Mouse (Mus musculus) kidney, postnatal 25 days (tissue): ENCODE data around the gene Dennd2a.

Source experiments
- DNase-seq, 2 experiments: peaks; one replicate each; pipeline ENCODE4 v3.0.0; 2021; ENCODE audit warnings: mixed read lengths in 2 of 2

Gene Dennd2a

DNA sequence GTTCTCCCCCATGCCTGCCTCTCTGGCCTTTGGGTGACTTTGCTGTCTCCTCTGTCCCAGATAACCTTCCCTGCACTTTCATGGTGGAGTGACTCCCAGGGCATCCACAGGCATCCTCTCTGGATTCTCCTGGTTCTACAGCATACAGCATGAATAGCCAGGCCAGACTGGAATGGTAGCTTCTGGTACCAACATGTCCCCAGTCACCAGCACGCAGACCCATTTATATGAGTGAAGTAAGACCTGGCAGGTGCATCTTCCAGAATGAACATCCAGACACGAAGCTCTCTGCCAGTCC lies 2.1 kb downstream of the Dennd2a start:
- DNase-seq: no peak

DNA sequence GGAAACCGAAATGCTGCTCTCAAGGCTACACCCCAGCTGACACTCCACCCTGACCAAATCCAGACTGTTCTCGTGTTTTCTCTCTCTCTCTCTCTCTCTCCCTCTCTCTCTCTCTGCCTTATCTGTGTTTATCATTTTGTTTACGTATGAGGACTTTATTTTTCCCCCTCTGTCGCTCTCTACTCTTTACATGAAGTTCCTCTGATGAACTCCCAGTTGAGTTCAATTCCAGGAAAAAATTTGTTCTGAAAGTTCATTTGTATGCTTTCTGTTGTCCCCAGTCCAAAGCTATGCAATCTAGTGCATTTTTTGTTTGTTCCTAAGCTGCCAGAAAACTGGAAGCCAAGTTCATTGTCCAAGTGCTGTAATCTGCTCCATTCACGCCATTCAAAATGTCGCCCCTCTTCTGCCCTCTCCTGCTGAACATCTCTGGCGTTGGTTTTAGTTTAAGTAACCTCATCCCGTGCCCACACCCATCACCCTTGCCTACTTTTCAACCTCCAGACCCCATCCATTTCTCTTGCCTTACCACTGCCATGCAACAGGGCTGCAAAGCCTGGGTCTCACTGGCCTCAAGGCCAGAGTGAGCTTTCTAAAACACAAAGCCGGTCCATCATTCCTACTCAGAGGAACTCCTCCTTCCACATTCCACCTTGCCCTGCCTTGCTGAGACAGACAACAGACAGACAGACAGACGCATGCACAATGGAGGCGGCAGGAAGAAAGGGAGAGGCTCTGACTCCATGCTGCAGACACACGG lies 2.6 kb downstream of the Dennd2a start:
- DNase-seq: no peak

DNA sequence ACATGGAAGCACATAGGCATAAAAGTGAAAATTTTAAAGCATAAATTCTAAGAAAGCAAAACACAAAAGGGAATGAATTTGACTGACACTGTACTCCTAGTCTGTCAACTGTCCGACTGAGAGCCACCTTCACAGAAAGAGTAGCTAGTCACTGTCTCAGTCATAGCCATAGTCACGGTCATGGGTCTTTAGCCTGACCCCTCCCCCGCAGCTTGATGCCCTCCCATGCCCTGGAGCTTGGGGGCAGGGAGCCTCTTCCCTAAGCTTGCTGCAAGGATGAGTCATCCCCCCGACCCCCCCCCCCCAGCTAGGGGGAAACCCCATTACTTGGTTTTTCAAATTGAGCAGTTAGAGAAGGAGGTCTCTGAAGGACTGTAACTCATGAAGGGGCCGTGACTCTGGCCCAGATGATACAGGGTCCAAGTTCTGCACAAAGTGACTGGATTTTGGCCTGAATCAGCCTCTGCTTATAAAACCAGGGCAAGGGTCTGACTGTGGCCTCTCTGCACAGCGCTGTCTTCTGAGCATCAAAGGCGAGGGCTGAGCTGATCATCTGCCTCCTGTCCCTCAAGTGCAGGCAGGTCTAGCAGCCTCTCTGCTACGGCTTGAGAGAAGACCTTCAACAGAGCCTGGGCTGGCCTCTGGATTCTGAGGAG lies 5.6 kb downstream of the Dennd2a start:
- DNase-seq: no peak

DNA sequence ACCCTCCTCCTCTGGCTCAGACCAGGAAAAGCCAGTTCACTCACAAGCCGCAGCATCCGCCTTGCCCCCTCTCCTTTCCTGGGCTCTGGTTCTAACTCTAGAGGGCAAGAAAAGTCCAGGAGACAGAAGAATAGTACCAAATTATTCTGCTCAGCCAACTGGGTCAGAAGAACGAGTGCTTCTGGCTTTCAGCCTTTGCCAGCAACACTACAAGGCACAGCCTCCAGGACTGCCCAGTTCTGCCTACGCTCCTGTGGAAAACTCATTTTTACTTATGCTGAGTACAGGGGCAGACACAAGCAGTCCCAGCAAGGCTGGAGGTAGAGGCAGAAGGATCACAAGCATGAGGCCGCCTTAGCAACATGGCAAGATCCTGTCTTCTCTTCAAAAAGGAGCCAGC lies 9.6 kb downstream of the Dennd2a start:
- no peak for DNase-seq

DNA sequence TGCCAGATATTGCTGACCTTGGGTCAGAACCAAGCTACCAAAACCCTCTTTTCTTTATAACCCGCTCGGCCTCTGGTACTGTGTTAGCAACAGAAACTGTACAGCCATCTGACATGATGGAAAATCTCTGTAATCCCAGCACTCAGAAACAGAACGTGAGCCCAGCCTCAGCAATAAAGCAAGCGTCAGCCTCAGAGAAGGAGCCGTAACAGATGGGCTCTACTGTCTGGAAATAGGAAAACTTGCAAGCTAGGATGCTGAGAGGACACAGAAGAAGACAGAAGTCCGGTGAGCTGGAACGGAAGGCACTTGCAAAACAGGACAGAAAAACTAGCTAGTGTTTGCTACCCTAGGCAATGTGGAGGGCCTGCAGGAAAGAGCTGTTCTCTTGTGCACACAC lies 12.2 kb downstream of the Dennd2a start:
- DNase-seq: no peak

DNA sequence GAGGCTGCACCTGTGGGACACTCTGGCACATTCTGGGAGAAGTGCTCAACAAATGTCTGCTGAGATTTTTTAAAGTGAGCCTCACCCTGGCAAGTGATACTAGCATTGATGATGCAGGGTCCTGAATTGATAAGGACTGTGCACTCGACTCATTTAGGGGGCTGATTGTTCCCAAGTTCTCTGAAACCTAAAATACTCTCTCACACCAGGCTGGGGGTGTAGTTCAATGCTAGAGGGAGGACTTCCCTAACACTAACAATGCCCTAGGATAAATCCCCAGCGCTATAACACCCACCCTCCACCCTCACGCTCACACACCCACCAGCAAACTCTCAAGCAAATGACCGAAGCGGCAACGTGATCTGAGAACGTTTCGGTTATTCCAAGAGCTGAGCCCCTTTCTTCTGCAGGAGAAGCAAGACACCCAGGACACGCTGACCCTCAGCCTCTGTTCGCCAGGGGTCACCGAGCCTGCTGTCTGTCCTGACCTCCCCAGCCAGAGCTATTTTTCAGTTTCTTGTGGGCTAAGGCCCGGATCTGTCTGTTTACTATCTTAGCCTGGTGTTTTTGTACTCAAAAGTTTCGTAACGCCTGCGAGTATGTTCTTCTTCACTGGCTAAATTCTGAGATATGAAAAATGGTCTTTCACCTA lies 13.8 kb downstream of the Dennd2a start:
- peak; percentile 27 to 67 for DNase-seq

DNA sequence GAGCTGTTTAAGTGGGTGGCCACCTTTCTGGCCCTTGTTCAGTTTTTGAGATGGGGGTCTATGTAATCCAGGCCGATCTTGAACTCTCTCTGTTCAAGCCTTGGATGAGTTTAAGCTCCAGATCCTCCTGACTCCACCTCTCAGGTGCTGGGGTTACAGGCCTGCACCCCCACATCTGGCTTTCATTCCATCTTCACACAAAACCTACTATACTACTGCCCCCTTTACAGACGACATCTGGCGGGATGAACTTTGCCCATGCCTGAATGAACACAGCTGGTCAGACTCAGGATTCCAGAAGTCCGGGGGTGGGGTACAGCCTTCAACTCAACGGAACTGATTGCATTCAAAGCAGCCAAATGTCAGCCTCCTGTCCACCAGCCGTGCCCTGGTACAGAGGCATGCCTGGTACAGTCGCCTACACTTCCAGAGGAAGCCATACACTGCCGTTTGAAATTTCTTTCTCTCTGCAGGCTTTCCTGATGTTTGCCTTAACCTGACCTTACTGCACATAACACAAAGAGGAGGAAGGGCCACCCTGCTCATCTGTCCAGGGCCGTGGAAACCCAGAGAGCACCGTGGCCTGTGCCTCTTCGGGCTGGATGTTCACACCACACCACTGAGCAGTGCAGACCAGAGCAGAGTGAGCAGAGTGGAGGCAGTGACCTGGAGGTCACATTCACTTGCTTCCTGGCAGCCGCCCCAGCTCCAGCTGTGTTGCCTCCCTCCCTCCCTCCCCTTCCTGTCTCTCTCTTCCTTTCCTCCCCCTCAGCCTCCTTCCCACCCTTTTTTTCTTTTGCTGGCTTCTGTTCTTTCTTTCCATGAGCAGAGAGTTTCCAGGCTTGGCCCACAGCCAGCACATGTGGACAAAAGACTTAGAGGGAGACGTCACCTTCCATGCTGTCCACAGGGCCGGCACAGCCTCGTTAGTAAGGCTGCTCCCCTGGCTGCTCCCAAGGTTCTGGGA lies 14.8 kb downstream of the Dennd2a start:
- DNase-seq: peak; percentile 85 to 90

DNA sequence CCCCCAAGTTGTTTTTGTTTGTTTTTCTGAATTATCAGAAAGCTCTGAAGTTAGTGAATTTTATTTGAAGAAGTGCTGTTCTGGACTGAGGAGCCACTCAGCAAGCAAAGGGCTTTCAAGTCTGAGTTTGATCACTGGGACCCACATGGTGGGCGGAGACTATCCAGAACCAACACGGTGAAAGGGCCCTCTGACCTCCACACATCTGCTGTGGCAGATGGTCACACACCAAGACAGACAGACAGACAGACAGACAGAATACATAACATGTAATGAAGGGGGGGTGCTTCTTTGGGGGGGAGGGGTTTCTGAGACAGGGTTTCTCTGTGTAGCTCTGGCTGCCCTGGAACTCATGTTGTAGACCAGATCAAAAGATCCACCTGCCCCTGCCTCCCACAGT lies 17.1 kb downstream of the Dennd2a start:
- no peak for DNase-seq

DNA sequence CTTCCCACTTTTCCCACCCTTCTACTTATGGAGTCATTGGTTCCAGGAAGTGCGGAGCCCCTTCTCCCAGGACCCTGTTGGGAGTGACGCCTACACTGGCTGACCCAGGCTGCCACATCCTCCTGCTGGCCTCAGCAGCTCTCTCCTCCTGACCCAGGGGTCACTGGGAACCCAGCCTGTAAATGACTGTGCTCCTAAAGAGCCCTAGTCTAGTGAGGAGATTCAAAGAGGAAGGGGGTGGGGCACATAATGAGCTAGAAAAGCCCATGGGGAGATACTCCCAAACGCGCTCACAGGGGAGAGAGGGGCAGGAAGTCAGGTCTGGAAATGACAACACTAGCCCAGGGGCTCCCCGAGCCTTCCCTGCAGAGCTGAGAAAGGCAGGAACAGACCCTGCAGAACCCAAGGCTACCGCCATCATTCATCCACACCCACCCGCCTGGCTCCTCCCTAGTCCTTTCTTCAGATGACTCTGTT lies 17.9 kb downstream of the Dennd2a start:
- DNase-seq: peak; percentile 73 to 85

DNA sequence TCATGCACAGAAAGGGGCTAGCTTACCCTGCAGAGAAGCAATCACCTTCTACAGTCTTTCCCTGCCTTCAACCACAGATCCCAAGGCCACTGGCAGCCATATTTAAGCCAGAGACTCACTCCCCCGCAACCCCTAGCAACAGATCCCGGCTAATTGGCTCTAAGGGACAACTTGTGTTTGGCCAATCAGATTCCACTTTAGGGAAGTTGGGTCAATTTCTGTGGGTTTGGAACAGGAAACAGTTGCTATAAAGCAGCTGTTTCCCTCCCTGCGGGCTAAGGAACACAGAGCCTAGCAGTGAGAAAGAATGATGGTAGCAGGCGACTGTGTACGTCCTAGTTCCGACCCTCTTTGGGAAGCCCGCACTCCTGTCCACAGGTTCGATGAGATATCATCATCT lies 19.4 kb downstream of the Dennd2a start:
- no peak for DNase-seq

DNA sequence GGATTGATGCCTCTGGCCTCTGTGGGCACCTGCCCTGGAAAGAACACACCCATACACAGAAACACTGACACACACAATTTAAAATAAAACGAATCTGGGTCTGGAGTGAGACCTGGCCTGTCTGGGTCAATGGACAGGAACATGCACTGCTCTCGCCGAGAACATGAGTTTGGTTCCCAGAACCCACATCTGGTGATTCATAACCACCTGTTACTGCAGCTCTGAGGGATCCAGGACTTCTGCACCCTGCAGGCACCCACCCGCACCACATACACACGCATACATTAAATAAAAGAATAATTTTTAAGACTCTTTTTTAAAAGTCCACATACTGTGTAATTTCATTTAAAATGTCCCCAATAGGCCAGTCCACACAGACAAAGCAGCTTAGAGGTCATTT lies 20.4 kb downstream of the Dennd2a start:
- DNase-seq: no peak

DNA sequence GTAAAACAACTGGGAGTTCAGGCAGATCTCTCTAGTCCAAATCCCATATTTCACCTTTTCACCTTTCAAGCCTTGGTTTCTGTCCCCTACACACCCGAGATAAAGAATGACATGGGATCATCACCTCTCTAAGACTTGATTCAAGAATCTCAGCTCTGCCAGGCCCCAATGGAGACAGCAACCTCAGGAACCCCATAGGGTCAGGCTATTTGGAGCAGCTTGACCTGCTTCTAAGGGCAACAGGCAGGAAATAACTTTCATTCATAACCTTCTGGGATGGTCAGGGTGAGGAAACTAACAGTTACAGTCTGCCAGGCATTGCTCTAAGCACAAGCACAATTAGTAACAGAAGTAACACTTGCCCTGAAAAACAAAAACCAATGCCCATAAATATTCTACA lies 21.0 kb downstream of the Dennd2a start:
- DNase-seq: no peak

DNA sequence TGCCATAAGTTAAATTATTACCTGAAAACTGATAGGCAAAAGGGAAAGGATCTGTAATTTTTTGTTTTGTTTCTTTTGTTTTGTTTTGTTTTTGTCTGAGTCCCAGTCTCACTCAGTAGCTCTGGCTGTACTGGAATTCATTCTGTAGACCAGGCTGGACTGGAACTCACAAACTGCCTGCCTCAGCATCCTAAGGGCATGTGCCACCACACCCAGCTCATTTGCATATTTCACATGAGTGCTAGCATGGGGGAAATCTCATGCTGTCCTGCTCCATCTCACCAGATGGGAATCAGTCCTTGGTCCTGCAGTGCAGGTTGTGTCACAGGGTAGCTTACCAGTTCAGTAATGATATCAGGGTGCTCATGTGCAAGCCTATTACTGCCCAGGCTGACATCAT lies 22.7 kb downstream of the Dennd2a start:
- no peak for DNase-seq

DNA sequence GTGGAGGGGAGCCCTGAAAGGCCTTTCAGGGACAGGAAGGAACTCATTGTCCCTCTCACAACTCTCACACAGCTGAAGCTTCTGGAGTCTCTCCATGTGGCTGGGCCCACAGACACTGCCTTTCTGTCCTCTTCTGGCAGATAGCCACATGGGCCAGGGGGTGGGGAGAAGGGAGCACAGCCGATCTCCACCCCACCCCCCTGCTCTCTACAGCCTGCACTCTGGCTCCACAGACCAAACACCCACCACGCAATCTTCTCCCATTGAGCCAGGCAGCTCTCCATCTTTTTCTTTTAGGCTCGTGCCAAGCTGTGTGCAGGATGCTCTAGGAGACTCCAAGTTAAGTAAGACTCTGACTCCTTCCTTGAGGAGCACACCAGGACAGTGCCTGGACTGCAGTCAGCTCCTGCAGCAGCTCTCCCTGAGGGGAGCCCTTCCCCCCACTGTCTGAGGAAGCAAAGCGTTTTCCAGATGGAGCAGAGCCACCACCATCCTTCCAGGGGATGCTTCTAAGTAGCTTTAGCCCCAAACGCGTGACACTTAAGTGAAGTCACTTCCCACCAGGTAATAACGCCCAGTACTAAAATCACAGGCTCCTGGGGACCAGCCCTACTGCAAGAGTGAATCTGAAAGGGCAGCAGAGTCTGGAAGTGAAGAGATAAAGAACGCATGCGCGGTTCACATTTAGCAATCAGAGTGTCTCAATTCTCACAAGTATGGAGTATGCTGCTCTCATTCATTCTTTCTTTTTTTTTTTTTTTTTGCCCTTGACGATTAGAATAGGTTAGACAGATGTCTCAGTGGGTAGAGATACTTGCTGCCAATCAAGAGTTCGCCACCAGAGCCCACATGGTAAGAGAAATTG lies 28.8 kb downstream of the Dennd2a start:
- DNase-seq: peak; percentile 61 to 82

DNA sequence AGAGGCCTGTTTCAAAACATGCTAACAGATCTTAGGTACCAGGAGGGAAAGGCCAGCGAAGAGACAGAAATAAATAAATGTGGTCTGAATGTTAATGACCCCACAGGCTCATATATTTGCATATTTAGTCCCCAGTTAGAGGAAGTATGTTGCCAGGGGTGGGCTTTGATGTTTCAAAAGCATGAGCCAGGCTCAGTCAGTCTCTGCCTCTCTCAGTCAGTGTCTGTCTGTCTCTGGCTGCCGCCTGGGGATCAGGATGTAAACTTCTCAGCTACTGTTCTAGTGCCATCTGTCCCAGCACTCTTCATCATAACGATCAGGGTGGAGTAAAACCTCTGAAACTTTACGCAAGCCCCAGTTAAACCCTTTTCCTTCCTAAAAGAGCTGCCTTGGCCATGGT lies 29.9 kb downstream of the Dennd2a start:
- no peak for DNase-seq

DNA sequence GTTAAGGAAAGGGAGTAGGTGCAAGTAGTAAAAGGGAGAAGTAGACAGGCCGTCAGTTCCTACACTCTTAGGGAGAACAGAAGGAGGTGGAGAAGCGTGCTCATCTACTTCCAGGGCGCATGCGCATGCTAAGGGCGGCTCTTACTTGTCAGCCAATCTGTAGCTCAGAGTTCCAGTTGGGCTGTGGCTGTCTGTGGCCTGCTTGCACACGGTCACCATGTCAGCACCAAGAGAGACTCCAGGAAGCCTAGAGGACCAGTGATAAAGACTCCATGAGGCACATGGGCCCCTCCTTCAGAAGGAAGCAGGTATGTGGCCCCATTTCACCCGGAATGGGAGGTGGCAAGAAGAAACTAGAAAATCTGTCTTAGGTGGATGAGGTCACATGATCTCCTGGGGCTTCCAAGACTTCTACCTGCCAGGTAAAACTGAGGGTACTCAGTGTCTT lies 30.3 kb downstream of the Dennd2a start:
- DNase-seq: no peak

DNA sequence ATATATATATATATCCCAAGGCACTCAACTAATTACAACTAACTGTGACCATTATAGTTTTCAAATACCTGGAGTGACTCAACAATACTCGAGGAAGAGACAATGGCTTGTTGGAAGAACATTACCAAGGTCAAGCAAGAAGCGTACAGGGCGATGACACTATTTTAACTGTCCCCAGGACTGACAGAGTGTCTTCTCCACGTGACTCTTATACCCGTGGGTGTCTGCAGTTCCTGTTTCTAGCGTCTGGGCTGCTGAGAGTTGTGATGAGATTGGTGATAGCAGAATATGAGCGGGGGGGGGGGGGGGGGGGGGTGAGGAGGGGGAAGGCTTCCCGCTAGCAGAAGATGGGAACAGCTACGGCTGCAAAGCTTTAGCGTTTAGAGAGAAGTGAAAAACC lies 30.9 kb downstream of the Dennd2a start:
- DNase-seq: no peak

DNA sequence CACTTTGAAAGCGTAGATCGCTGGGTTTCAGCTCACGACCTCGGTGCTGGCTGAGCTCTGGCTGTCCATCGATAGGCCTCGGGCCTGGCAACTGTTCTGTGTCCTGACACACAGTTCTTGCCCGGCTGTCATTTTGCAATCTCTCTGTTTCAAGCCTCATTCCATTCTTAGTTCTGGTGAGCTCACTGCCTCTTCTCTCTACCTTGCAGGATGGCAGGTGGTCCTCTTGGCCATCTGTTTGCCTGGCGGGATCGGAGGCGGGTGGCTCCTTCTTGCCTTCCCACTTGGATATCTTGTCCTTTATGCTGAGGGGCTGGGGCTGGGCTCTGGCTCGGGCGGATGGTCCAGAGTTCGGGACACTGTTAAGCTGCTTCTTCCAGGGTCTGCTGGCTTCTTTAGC lies 34.5 kb downstream of the Dennd2a start:
- DNase-seq: no peak

DNA sequence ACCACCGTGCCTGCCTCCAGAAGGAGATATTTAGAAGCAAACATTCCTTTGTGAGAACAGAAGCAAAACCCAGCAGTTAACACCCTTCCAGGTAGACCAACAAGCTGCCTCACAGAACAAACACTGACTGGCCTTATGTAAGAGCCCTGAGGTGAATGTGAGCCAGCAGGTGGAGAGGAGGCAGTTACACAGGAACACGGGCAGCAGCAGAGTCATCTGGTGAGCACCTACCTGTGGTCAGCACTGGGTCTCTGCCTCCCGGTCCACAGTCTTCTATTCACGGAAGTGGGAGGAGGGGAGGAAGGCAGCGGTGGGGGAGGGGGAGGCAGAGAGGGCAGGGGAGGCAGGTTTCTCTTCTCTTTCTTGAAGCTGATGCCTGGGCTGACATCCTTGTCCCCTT lies 35.2 kb downstream of the Dennd2a start:
- DNase-seq: no peak

DNA sequence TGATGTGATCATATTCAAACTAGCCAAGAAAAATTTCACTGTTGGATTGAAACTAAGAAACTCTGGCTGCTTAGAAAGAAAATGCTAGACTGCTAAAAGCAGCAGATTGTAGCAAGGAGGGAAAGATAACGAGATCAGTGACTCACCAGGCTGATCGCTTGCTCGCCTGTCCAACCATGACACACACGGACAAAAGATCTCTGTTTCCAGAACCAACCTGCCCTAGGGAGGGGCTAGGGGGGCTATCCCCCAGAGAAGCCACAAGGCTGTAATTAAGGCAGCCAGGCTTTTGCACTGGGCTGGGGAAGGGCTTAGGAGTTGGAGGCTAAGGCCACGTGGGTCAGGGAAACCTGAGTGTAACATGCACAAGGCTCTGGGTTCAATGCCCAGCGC lies 41.9 kb downstream of the Dennd2a start:
- DNase-seq: no peak

DNA sequence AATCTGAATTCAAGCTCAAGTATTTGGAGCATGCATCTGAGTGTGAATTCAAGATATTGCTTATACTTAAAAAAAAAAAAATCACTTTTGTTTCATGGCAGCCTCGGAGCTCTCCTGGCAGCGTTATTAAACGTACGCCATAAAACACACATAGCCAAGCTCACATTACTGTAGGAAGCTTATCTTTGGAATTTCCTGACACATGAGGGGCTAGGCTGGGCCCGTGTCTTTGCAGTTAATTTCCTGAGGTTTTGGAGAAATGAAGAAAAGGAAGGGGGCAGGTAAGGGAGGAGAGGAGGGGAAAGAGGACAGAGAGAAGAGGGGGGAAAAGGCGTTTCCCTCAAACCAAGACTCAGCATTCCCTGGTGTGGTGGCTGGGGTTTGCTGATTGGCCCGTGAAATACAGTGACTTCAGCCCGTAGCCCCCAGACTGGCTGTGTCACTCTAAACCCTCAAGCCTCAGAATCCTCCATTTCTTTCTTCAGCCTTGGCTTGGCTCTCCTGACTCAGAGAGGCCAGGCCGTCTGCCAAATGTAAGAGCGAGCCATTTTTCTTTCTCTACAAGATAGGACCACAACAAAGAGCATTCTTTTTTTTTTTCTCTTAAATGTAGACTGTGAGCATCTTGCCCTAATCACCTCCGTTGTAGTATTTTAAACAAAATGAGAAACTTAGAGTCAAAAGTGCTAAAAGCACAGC lies 42.5 kb downstream of the Dennd2a start:
- peak in 1 of 2 experiments; percentile 24 for DNase-seq
